Mouse (Mus musculus) lung, embryonic 16.5 days (tissue): ENCODE measurements around the gene Lats1. TPM values are rescaled to one million over a fixed set of nuclear protein-coding genes. Genes with fewer than 3 reads are reported as not detected.

Experiments used
- ATAC-seq: fragments of 200-750 bp; cut with Nextera tagmentation; 2 replicates; pipeline ENCODE4 v1.8.0; 2017; ENCODE audit warnings: low read depth, mild to moderate bottlenecking, moderate library complexity
- H3K27ac ChIP-seq: fragments of 300-500 bp; sonication (generic); 2 replicates; pipeline ENCODE4 v1.5.1; 2014; ENCODE audit warnings: mild to moderate bottlenecking, control low read depth, low read length
- H3K27me3 ChIP-seq: fragments of 300-500 bp; sonication (generic); 2 replicates; pipeline ENCODE4 v1.6.1; 2014; ENCODE audit warnings: low read depth, low read length, mixed read lengths; ENCODE audit not compliant: control insufficient read depth, insufficient read depth
- H3K36me3 ChIP-seq: fragments of 300-500 bp; sonication (generic); 2 replicates; pipeline ENCODE4 v1.6.1; 2014; ENCODE audit warnings: low read length; ENCODE audit not compliant: control insufficient read depth, insufficient read depth
- H3K4me1 ChIP-seq: fragments of 300-500 bp; sonication (generic); replicated peaks from 2 replicates; pipeline ENCODE4 v1.6.1; 2014; ENCODE audit warnings: low read length, mixed read lengths; ENCODE audit not compliant: control insufficient read depth, insufficient read depth
- H3K4me2 ChIP-seq: fragments of 300-500 bp; sonication (generic); 2 replicates; pipeline ENCODE4 v1.6.1; 2014; ENCODE audit warnings: low read depth, low read length, control low read depth
- H3K4me3 ChIP-seq: fragments of 300-500 bp; sonication (generic); 2 replicates; pipeline ENCODE4 v1.5.1; 2014; ENCODE audit warnings: mild to moderate bottlenecking, low read length, control low read depth
- H3K9ac ChIP-seq: fragments of 300-500 bp; sonication (generic); 2 replicates; pipeline ENCODE4 v1.6.1; 2014; ENCODE audit warnings: low read length, control low read depth
- H3K9me3 ChIP-seq: fragments of 300-500 bp; sonication (generic); 2 replicates; pipeline ENCODE4 v1.6.1; 2016; ENCODE audit warnings: low read length; ENCODE audit not compliant: control insufficient read depth
- WGBS: fragments of 180-500 bp; shearing (Covaris S2); extraction: QIAGEN DNeasy Blood & Tissue Kit; methylation state at CpG from one replicate; pipeline ENCODE4 v1.1.7; 2014; 5-methylcytosine and 5-hydroxymethylcytosine counted together
- polyA plus RNA-seq: library from polyadenylated mRNA; unstranded; fragments of >200 nt; fragmentation: Nextera tagmentation; extraction: Ambion mirVana; gene quantifications from 2 replicates; pipeline ENCODE4 v1.2.1, GENCODE M21; 2015

Gene Lats1
- polyA plus RNA-seq = 7.9 and 8.0 TPM in 2 replicates

- peaks cover 12% of the 10 kb centered on the region for H3K36me3 ChIP-seq
- under 1% methylated on average over 55 of the region's 65 CpGs for WGBS
- ATAC-seq = peak; percentile 91
These were observed at the start of gene Lats1, which contains the start of gene Pcmt1 for GRCm38 (mm10) chr10:7680731-7681301. Gene Lats1, plus strand, starts transcription at chr10:7681214. Gene Pcmt1, minus strand, starts transcription at chr10:7681136.

GRCm38 (mm10) chr10:7640366-7640765 is 40.6 kb upstream of the Lats1 start:
- ATAC-seq = no peak
- Histone ChIP-seq H3K4me3 (no peak overlapping the region), H3K27me3 (no peaks in the 10 kb centered on the region), H3K9ac (no peak overlapping the region), H3K36me3 (peaks cover 34% of the 10 kb centered on the region), H3K4me1 (no peaks in the 10 kb centered on the region), H3K4me2 (no peak overlapping the region), H3K9me3 (no peaks in the 10 kb centered on the region), H3K27ac (no peak overlapping the region)
- WGBS = 97% methylated on average over 12 of the region's 12 CpGs

More at GRCm38 (mm10) chr10:7680731-7681301, at the start of gene Lats1, which contains the start of gene Pcmt1:
- peak within 1 kb of the TSS; percentile 99 for H3K9ac ChIP-seq
- peak within 1 kb of the TSS; percentile 98 for H3K27ac ChIP-seq
- H3K4me1 ChIP-seq = peaks cover 26% of the 10 kb centered on the region
- peak within 1 kb of the TSS; percentile 87 for H3K4me2 ChIP-seq
- no peaks in the 10 kb centered on the region for H3K9me3 ChIP-seq
- peak within 1 kb of the TSS; percentile 94 for H3K4me3 ChIP-seq
- H3K27me3 ChIP-seq = no peaks in the 10 kb centered on the region

GRCm38 (mm10) chr10:7645911-7646310 is 35.1 kb upstream of the Lats1 start:
- WGBS = 79% methylated on average over 2 of the region's 2 CpGs
- no peak overlapping the region for H3K27ac ChIP-seq
- ATAC-seq = no peak
- no peaks in the 10 kb centered on the region for H3K9me3 ChIP-seq
- no peak overlapping the region for H3K4me3 ChIP-seq
- H3K4me2 ChIP-seq = no peak overlapping the region
- H3K4me1 ChIP-seq = no peaks in the 10 kb centered on the region
- H3K36me3 ChIP-seq = peaks cover 24% of the 10 kb centered on the region
- no peaks in the 10 kb centered on the region for H3K27me3 ChIP-seq
- H3K9ac ChIP-seq = no peak overlapping the region

- Histone ChIP-seq H3K27me3 (no peaks in the 10 kb centered on the region), H3K9me3 (no peaks in the 10 kb centered on the region), H3K4me2 (no peak overlapping the region), H3K4me3 (no peak overlapping the region), H3K36me3 (peaks cover 21% of the 10 kb centered on the region), H3K9ac (no peak overlapping the region), H3K27ac (no peak overlapping the region), H3K4me1 (no peaks in the 10 kb centered on the region)
- no peak for ATAC-seq
- WGBS = 85% methylated on average over 4 of the region's 4 CpGs
These were observed 32.0 kb upstream of the Lats1 start for GRCm38 (mm10) chr10:7649059-7649458.

GRCm38 (mm10) chr10:7651057-7651456 is 30.0 kb upstream of the Lats1 start:
- Histone ChIP-seq H3K4me1 (no peaks in the 10 kb centered on the region), H3K4me2 (no peak overlapping the region), H3K27me3 (no peaks in the 10 kb centered on the region), H3K9me3 (no peaks in the 10 kb centered on the region), H3K36me3 (peaks cover 15% of the 10 kb centered on the region), H3K9ac (no peak overlapping the region), H3K4me3 (no peak overlapping the region), H3K27ac (no peak overlapping the region)
- no peak for ATAC-seq
- 93% methylated on average over 2 of the region's 2 CpGs for WGBS

- Histone ChIP-seq H3K36me3 (no peaks in the 10 kb centered on the region), H3K4me1 (peaks cover 13% of the 10 kb centered on the region), H3K9ac (peak overlapping the region; percentile 97), H3K4me3 (peak overlapping the region; percentile 99), H3K27ac (peak overlapping the region; percentile 88), H3K27me3 (no peaks in the 10 kb centered on the region), H3K4me2 (peak overlapping the region; percentile 91), H3K9me3 (no peaks in the 10 kb centered on the region)
- whole genome bisulfite sequencing = 2% methylated on average over 36 of the region's 44 CpGs
- ATAC-seq = peak; percentile 85
These were observed 18.4 kb upstream of the Lats1 start for GRCm38 (mm10) chr10:7662471-7663141.

- under 1% methylated on average over 61 of the region's 64 CpGs for WGBS
- peak overlapping the region; percentile 99 for H3K4me3 ChIP-seq
- peak overlapping the region; percentile 91 for H3K4me2 ChIP-seq
- peak overlapping the region; percentile 97 for H3K9ac ChIP-seq
- H3K27me3 ChIP-seq = no peaks in the 10 kb centered on the region
- no peaks in the 10 kb centered on the region for H3K9me3 ChIP-seq
- H3K27ac ChIP-seq = peak overlapping the region; percentile 88
- no peaks in the 10 kb centered on the region for H3K36me3 ChIP-seq
- peak; percentile 95 for ATAC-seq
- peaks cover 17% of the 10 kb centered on the region for H3K4me1 ChIP-seq
These were observed 17.6 kb upstream of the Lats1 start for GRCm38 (mm10) chr10:7663159-7664026.

GRCm38 (mm10) chr10:7664027-7664526 is 16.9 kb upstream of the Lats1 start:
- Histone ChIP-seq H3K27ac (no peak overlapping the region), H3K4me3 (peak overlapping the region; percentile 99), H3K4me1 (peaks cover 19% of the 10 kb centered on the region), H3K9me3 (no peaks in the 10 kb centered on the region), H3K36me3 (no peaks in the 10 kb centered on the region), H3K9ac (peak overlapping the region; percentile 97), H3K27me3 (no peaks in the 10 kb centered on the region), H3K4me2 (peak overlapping the region; percentile 91)
- WGBS = 52% methylated on average over 6 of the region's 6 CpGs
- no peak for ATAC-seq

GRCm38 (mm10) chr10:7664889-7665288 is 16.1 kb upstream of the Lats1 start:
- H3K4me3 ChIP-seq = no peak overlapping the region
- peaks cover 3% of the 10 kb centered on the region; the same call in 1 of the 2 replicates for H3K36me3 ChIP-seq
- 85% methylated on average over 1 of the region's 1 CpGs for WGBS
- H3K9ac ChIP-seq = no peak overlapping the region
- peaks cover 19% of the 10 kb centered on the region for H3K4me1 ChIP-seq
- no peak overlapping the region for H3K4me2 ChIP-seq
- H3K27ac ChIP-seq = no peak overlapping the region
- no peak for ATAC-seq
- H3K9me3 ChIP-seq = no peaks in the 10 kb centered on the region
- H3K27me3 ChIP-seq = no peaks in the 10 kb centered on the region
